Mouse (Mus musculus) c-Kit-positive CD71-positive TER-119-positive erythroid progenitor cells, embryonic 14.5 days (primary cell): ENCODE results near the gene Olfr1412.

Experiments used
- DNase-seq: peaks from one replicate; pipeline ENCODE4 v3.0.0-alpha.2; 2013; ENCODE audit warnings: low spot score

Gene Olfr1412

DNA sequence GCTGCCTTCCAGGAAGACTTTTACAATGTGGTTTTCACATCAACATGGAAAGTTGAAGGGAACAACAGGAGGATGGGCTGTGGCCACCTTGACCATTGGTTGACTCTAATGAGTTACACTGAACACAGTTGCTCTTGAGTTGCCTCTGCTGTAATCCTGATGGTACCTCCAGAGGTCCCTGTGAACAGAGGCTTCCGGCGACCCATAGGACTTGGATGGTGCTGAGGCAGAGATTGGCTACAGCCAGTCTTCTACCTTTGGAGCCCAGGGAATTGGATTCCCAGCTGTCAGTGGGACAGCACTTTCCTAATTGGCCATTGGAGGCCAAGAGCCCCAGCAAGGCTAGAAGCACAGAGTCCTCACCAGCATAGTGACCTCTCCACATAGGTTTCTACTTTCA is at the start of gene Olfr1412:
Gene Olfr1412, plus strand, starts transcription at position 301 of the 400 bp plus-strand sequence.
- DNase-seq, result no peak

GRCm38 (mm10) chr1:92536972-92537371 is 48.6 kb upstream of the Olfr1412 start:
- DNase-seq, result no peak

DNA sequence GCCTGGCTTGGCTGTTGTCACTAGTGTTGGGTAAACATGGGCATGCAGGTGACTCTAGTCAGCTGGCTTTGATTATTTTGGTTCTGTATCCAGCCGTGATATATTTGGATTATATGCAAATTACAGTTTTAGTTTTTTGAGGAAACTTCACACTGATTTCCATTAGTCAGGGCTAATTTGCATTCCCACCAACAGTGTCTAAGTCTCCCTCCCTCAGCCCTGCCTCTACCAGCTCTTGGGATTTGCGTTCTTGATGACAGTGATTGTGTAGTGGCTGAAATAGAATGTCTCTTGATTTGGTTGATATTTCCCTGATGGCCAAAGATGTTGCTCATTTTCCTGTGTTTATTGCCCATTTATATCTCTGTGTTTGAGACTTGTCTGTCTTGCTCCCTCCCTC is 46.5 kb upstream of the Olfr1412 start:
- no peak for DNase-seq

DNA sequence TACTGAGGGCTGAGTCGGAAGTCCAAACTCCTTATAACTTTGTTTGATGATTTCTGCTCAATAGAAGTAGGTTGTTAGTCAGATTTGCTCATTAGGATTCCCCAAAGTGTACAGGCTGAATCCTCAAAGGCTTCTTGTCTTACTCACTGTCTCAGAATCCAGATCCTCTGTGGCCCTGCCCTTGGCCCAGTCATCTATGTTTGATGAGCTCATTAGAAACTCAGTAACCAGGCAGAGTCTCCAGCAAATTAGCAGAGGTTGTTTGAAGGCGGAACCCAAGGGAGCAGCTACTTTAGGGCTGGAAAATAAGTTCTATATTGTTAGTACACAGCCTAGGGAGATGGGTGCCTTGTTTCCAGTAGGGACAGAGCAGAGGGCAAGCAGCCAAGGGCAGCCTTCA is 39.6 kb upstream of the Olfr1412 start:
- no peak for DNase-seq

- DNase-seq, result no peak
Measured at GRCm38 (mm10) chr1:92571022-92571421, 14.6 kb upstream of the Olfr1412 start, which contains the start of gene Olfr1413. Olfr1413 (plus strand) TSS chr1:92571322.

DNA sequence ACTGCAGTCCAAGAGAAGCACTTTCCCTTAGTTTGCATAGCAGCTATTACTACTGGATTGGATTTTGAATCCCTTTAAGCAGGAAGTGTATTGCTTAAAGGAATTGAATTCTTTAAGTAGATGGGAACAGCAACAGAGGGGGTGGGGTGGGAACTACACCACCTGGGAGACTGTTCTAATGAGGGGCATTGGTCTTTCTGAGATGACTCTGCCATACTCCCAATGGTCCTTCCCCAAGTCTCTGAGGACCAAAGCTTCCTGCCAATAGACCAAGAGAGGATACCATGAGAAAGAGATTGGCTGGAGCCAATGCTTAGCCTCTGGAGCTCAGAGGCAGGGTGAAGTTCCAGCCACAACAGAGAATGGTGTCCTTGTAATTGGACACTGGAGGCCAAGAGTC is 8.5 kb downstream of the Olfr1412 start, which contains the start of gene Olfr1411:
Gene Olfr1411, plus strand, starts transcription at position 301 of the 400 bp plus-strand sequence.
- no peak for DNase-seq

GRCm38 (mm10) chr1:92596019-92596418 is 10.4 kb downstream of the Olfr1412 start:
- no peak for DNase-seq

DNA sequence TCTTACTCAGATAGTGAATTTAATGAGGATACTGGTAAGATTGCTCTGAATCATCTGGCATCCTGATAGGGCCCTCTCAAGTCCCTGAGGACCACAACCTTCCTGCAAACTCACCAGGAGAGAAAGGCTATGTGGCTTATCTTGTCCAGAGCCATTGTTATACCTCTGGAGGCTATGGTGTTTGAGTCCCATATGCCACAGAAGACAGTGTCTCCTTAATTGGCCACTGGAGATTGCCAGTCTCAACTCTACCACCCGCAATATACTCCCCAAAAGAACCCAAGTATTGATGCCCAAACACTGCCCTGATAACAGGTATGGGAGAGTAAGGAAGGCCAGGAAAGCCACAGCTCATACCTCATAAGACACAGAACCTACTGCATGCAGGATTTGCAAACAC is 19.9 kb downstream of the Olfr1412 start, which contains the start of gene Olfr1410:
Gene Olfr1410, plus strand, starts transcription at position 301 of the 400 bp plus-strand sequence.
- no peak for DNase-seq

DNA sequence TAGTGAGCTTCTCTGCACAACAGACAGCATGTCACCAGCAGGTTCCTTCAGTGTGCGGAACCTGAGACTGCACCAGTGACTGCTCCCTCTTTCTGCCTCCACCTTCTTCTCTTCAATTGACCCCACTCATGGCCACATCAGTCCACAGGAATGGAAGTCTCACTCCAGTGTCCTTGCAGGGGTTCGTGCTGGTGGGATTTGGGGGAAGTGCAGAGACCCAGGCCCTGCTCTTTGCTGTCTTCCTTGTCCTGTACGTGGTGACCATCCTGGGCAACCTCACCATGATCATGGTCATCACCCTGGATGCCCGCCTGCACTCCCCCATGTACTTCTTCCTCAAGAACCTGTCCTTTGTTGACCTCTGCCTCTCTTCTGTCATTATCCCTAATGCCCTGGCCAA is 22.1 kb downstream of the Olfr1412 start:
- DNase-seq, result no peak

DNA sequence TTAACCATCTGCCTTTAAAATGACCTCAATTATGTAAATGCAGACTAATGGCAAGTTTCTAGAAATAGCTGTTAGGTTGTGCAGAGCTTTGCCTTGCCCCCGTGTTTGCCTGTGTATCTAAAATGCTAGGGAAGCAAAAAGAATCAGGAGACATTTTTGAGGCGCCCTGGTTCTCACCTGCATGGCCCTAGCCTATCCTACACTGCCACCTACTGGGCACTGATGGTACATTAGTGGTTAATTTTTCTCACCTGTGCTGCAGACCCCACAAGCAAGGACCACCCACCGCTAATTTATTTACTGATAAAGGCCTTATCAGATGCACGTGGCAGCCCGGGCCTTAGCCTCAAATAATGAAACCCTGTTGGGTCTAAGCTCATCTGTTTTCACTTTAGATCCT is 25.4 kb downstream of the Olfr1412 start:
- DNase-seq, result peak; percentile 22

- DNase-seq, result no peak
Measured at GRCm38 (mm10) chr1:92613175-92613574, 27.6 kb downstream of the Olfr1412 start.

DNA sequence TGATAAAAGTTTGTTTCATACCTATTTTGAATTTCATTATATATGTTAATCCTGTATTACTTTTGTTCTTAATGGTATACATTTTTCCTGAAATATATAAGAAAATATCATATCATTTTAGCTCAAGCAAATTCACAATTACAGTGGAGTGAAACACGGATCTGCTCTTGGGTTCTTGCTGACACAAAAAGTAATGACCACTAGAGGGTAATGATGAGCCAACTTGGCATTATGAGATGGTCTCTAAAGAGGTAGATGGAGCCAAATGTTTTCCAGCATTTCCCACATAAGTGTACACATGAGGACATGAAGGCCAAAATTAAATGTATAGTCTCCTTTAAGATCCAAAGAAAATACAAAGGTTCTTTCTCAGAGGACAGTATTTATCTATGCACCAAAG is 28.9 kb downstream of the Olfr1412 start:
- DNase-seq, result no peak

DNA sequence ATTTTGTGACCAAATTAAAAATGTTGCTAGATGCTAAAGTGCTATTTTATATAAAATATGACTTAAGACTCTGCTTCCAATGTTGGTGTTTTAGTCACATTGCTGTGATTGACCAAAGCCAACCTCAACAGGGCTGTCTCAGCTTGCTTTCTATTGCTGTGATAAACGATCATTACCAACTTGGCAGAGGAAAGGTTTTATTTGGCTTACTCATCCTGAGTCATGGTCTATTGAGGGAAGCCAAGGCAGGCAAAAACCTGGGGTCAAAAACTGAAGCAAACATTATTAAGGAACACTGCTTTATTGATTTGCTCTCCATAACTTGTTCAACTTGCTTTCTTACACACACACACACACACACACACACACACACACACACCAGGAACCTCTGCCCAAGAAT is 30.5 kb downstream of the Olfr1412 start:
- no peak for DNase-seq

GRCm38 (mm10) chr1:92617488-92617887 is 31.9 kb downstream of the Olfr1412 start, which contains the start of gene Olfr12:
Olfr12 (plus strand) TSS chr1:92617788.
- DNase-seq, result no peak

GRCm38 (mm10) chr1:92618360-92618759 is 32.8 kb downstream of the Olfr1412 start:
- DNase-seq, result no peak

- no peak for DNase-seq
Measured at GRCm38 (mm10) chr1:92628227-92628626, 42.6 kb downstream of the Olfr1412 start.

DNA sequence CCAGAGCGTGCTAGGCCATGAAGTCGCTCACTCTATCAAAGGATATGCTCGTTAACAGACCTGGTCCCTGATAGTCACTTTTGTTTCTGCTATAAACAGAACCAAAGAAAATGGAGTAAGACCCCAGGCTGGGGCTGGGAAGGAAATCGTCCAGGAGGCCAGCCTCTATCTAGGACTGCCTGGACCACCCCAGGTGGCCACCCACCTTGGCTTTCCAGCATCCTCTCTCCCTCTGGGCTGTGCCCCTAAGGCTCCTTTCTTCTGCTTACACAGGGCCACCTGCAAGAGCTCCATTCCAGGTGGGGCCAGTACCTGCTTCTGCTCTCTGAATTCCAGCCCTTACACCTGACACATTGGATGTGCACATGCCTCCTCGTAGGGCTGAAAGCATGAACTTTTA is 46.6 kb downstream of the Olfr1412 start:
- no peak for DNase-seq

- DNase-seq, result no peak
Measured at GRCm38 (mm10) chr1:92632948-92633347, 47.4 kb downstream of the Olfr1412 start.

DNA sequence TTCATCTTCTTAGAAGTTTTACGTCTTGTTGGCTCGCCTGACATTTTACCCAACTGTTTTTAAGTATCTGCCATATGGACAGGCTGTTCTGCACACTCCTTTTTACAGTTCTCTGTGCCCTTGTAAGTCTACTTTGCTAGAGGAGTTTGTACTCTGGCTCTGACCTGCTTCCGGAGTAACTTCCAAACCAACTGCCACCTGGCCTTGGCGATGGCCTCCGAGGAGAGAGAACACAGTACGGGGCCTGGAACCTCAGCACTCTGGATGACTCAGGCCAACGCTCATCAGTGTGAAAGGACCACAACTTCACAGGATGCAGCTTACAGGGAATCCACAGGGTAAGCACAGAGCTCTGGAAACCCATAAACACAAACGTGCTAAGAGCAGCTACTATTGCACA is 48.1 kb downstream of the Olfr1412 start:
- no peak for DNase-seq

GRCm38 (mm10) chr1:92634569-92634968 is 49.0 kb downstream of the Olfr1412 start:
- no peak for DNase-seq

DNA sequence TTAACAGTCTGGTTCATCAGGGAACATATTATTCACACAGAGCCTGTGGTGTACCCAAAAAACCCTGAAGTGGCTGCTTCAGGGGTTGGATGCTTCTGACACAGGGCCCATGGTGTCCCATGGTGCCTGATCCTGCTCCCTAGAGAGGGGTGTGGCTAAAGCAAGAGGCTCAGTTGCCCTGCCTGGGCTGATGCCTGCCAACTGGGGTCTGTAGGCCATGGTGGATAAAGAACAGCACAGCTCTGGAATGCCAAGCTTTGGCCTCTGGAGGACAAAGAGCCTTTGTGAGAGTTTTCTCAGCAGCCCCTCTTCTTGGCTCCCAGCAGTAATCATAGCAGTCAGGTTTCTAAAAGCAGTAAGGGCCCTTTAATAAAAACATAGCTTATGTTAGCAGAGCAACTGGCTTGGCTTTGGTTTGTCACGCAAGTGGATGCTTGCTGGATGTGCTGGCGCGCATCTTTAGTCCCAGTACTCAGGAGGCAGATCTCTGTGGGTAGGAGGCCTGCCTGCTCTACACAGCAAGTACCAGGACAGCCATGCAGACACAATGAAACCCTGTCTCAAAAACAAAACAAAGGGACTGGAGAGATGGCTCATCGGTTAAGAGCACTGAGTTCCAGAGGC is 49.5 kb downstream of the Olfr1412 start:
- DNase-seq, result no peak

DNA sequence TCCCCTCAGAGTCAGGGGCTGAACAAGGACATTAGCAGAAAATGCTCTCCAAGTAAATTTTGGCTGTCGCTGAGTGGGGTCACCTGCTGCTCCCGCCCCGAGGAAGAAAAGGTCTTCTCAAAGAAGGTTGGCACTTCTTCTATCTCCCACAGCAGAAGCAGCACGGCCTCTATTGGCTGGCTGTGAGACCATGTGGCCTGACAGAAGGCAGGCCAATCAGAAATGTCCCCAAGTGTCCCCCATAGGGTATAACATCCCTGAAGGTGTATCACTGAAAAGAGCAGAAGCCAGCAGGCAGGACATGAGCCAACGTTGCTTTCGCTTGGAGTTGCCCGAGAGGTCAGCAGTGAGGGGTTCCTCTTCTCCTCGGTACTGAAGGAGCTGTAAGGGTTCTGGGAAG is 50.4 kb downstream of the Olfr1412 start:
- no peak for DNase-seq

- no peak for DNase-seq
Measured at GRCm38 (mm10) chr1:92636676-92637075, 51.1 kb downstream of the Olfr1412 start.

DNA sequence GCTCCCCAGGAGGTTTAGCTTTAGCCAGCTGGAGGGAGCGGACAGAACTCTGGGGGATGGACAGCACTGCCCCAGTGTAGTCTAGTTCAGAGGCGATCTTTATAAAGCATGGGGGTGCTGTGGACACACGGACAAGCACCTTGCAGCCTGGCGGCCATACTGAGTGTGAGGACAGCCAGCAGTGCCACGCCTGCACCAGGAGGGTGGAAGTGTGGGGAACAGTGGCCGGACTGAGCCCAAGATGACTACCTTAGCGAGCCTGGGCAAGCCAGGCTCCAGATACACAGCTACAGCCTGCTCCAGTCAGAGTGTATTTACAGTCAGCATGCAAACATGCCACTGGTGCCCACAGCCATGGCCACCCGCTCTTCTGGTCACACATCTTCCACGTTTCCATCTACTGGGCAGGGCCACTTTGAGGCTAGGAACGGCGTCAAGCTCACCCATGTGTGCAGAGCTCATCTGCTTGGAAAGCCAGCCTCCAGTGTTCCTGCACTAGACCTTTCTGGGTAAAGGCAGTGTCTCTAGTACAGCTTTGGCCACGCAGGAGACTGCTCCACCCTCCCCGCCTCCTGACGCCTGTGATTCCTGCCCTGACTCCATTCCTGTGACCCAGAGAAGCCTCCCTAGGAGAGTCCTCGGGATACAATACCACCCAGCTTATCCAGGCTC is 52.1 kb downstream of the Olfr1412 start:
- no peak for DNase-seq
